Mouse (Mus musculus) bone marrow, adult 2 months (tissue): ENCODE measurements around the gene Dhx16. TPM values are rescaled to one million over a fixed set of nuclear protein-coding genes. Genes with fewer than 3 reads are reported as not detected.
"Not testable (repeated sequence)": the region's sequence is repeated elsewhere in the genome, so short reads cannot be mapped to it uniquely, and the experiment has no call there.

Experiments
- H3K27ac ChIP-seq: fragments of 200-500 bp; 2 replicates; pipeline ENCODE4 v1.5.1; 2012; ENCODE audit warnings: low read depth, mild to moderate bottlenecking, control low read depth, inconsistent platforms, low read length; ENCODE audit not compliant: control insufficient read depth, poor library complexity, insufficient read depth
- H3K4me1 ChIP-seq: fragments of 200-500 bp; 2 replicates; pipeline ENCODE4 v1.6.1; 2011; ENCODE audit warnings: low read length; ENCODE audit not compliant: control insufficient read depth, insufficient read depth
- H3K4me3 ChIP-seq: fragments of 200-500 bp; replicated peaks from 2 replicates; pipeline ENCODE3; 2011; ENCODE audit warnings: mild to moderate bottlenecking, low read depth, low read length, control low read depth; ENCODE audit not compliant: control insufficient read depth
- CTCF ChIP-seq: fragments of 200-500 bp; IDR thresholded peaks from 2 replicates; pipeline ENCODE4 v1.5.1; 2011; ENCODE audit warnings: low read length, control low read depth; ENCODE audit not compliant: control insufficient read depth, insufficient read depth
- POLR2A ChIP-seq: fragments of 200-500 bp; IDR thresholded peaks from 2 replicates; pipeline ENCODE4 v1.6.1; 2011; ENCODE audit warnings: low read depth, mild to moderate bottlenecking, control low read depth, low read length, borderline replicate concordance; ENCODE audit not compliant: control insufficient read depth
- WGBS: fragments of 180-500 bp; shearing (Covaris S2); methylation state at CpG from one replicate; pipeline ENCODE4 v1.1.7; 2018; 5-methylcytosine and 5-hydroxymethylcytosine counted together
- polyA plus RNA-seq: library from polyadenylated mRNA; stranded (reverse); fragments of >200 nt; gene quantifications from 2 replicates; pipeline ENCODE4 v1.2.4, GENCODE M21; 2011; ENCODE audit warnings: low replicate concordance; ENCODE audit not compliant: missing spikeins, insufficient read depth, insufficient read length

Dhx16 gene
- polyA plus RNA-seq, 1 experiment, result 234 TPM

DNA sequence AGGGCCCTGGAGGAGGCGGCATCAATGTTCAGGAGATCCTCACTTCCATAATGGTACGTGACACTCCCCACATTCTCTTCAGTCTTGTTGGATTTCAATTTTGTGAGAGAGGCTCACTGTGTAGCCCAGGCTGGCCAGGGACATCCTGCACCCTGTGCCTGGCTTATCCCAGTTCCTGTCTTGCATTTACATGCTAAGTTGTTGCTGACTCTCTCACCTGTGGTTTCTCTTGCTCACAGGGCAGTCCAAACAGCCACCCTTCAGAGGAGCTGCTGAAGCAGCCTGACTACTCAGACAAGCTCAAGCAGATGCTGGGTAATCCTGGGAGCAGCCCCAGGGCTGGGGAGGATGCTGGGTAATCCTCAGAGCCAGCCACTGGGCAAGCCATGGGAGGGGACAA, 49.9 kb downstream of the Dhx16 start:
- WGBS, result 98% methylated on average over 2 of the region's 2 CpGs
- TF ChIP-seq POLR2A, result no peak
- no peak for TF ChIP-seq CTCF
- no peaks in the 10 kb centered on the region; the same call in 1 of the 2 replicates for H3K4me1 ChIP-seq
- no peak overlapping the region for H3K4me3 ChIP-seq
- H3K27ac ChIP-seq, result no peak overlapping the region

DNA sequence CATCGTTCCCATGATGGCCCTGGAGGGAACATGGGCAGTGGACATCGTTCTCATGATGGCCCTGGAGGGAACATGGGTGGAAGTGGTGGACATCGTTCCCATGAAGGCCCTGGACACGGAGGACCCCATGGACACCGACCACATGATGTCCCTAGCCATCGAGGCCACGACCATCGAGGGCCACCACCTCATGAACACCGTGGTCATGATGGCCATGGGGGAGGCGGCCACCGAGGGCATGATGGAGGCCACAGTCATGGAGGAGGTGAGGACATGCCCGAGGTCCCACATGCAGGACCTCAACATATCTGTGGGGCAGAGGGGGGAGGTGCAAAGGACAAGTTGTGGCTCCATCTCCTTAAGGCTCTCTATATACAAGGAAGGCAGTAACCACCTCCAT, 51.0 kb downstream of the Dhx16 start:
- whole genome bisulfite sequencing, result 91% methylated on average over 12 of the region's 12 CpGs
- no peaks in the 10 kb centered on the region; the same call in 1 of the 2 replicates for H3K4me1 ChIP-seq
- TF ChIP-seq CTCF (no peak), POLR2A (no peak)
- no peak overlapping the region for H3K4me3 ChIP-seq
- H3K27ac ChIP-seq, result no peak overlapping the region

DNA sequence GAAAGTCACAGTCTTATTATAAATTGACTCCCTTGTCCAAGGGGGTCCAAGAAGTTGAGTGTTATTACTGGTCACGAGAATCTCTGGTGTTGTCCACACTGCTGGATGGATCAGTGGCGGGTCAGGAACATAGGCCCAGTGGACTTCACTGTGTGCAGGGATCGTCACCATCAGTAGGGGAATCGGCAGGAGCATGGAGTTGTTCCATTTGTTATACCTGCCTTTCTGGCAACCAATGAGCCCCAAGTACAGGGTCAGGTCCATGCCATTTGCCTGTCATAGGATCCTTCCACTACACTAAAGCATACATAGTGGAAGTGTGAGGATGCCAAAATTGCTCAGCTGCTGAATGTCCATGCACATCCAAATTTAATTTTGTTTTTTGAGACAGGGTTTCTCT, 53.0 kb downstream of the Dhx16 start:
- Histone ChIP-seq H3K27ac (no peak overlapping the region), H3K4me1 (no peaks in the 10 kb centered on the region), H3K4me3 (no peak overlapping the region)
- 87% methylated on average over 4 of the region's 4 CpGs for WGBS
- TF ChIP-seq POLR2A, result no peak
- TF ChIP-seq CTCF, result no peak

- 88% methylated on average over 14 of the region's 14 CpGs for WGBS
- not testable (repeated sequence) for H3K4me1 ChIP-seq, H3K27ac ChIP-seq, H3K4me3 ChIP-seq
Observed at GRCm38 (mm10) chr17:35935763-35936162, 56.1 kb downstream of the Dhx16 start.

DNA sequence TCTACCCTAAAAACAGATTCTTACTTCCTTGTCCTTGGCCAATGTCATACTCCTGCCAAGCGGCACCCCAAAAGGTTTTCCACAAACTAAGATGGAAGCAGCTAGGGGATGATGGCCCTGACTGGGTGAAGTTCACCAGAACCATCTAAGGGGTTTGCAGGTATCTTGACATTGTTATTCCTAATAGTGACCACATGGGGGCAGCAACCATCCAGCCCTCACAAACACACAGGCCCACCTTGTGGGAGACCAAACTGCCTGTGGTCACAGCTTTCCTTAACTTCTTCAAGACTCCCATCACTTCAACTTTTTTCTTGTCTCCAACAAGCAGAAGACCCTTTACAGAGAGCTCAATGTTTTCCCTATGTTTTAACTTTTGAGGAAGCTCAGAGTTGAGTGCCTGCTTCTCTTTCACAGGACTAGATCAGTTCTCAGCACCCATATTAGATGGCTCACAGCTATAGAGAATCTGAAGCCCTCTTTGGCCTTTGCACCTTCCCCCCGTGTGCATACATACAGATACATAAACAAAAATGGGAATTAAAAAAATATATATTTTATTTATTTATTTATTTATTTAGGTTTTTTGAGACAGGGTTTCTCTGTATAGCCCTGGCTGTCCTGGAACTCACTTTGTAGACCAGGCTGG, 58.2 kb downstream of the Dhx16 start:
- WGBS, result 28% methylated on average over 2 of the region's 2 CpGs
- H3K4me1 ChIP-seq, result no peaks in the 10 kb centered on the region
- H3K4me3 ChIP-seq, result no peak overlapping the region
- no peak overlapping the region for H3K27ac ChIP-seq
- TF ChIP-seq CTCF, result peak; percentile 87
- TF ChIP-seq POLR2A, result no peak

GRCm38 (mm10) chr17:35939108-35939507, 59.5 kb downstream of the Dhx16 start:
- WGBS, result 79% methylated on average over 2 of the region's 2 CpGs
- no peak overlapping the region for H3K27ac ChIP-seq
- no peak for TF ChIP-seq CTCF
- TF ChIP-seq POLR2A, result no peak
- H3K4me1 ChIP-seq, result no peaks in the 10 kb centered on the region
- H3K4me3 ChIP-seq, result no peak overlapping the region

DNA sequence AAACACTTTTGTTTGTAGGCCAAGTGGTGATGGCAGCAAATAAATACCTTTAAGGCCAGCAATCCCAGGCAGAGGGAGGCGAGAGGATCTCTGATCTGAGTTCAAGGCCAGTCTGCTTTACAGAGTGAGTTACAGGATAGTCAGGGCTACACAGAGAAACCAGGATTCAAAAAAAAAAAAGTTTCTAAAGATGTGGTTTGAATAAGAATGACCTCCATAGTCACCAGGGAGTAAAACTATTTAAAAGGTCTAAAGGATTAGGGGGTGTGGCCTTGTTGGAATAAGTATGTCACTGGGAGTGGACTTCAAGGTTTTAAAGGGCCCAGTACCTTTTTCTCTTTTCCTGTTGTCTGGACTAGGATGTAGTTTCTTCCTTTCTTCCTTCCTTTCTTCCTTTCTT, 60.3 kb downstream of the Dhx16 start:
- Histone ChIP-seq H3K4me1 (no peaks in the 10 kb centered on the region), H3K4me3 (no peak overlapping the region), H3K27ac (no peak overlapping the region)
- WGBS, result 79% methylated on average over 1 of the region's 1 CpGs
- TF ChIP-seq POLR2A, result no peak

Other genes starting within 250 kb of the Dhx16 start
- gene Mucl3, start 236.1 kb upstream of the Dhx16 start, polyA plus RNA-seq, result not detected in 2 replicates
- 13.1 and 25.0 TPM in 2 replicates for gene Vars2, start 212.2 kb upstream of the Dhx16 start, polyA plus RNA-seq
- gene Gtf2h4, start 206.1 kb upstream of the Dhx16 start, polyA plus RNA-seq, result 12.5 and 21.1 TPM in 2 replicates
- gene Ddr1, start 175.2 kb upstream of the Dhx16 start, polyA plus RNA-seq, result 2.4 and 6.0 TPM in 2 replicates
- gene Ier3, start 58.1 kb upstream of the Dhx16 start, polyA plus RNA-seq, result 8.7 and 17.1 TPM in 2 replicates
- 41.7 and 90.0 TPM in 2 replicates for gene Flot1, start 56.6 kb upstream of the Dhx16 start, polyA plus RNA-seq
- gene Tubb5, start 41.5 kb upstream of the Dhx16 start, polyA plus RNA-seq, result 380 and 447 TPM in 2 replicates
- gene Mdc1, start 38.3 kb upstream of the Dhx16 start, polyA plus RNA-seq, result 17.2 and 24.2 TPM in 2 replicates
- 16.0 and 22.4 TPM in 2 replicates for gene Nrm, start 18.5 kb upstream of the Dhx16 start, polyA plus RNA-seq
- 35.8 and 78.4 TPM in 2 replicates for gene Ppp1r18, start 14.2 kb upstream of the Dhx16 start, polyA plus RNA-seq
- gene 2310061I04Rik, start 17.6 kb downstream of the Dhx16 start, polyA plus RNA-seq, result 28.5 and 52.0 TPM in 2 replicates
- gene Atat1, start 30.3 kb downstream of the Dhx16 start, polyA plus RNA-seq, result 11.7 and 19.9 TPM in 2 replicates
- gene Mrps18b, start 36.6 kb downstream of the Dhx16 start, polyA plus RNA-seq, result 43.2 and 65.2 TPM in 2 replicates
- 24.4 and 48.0 TPM in 2 replicates for gene Ppp1r10, start 36.6 kb downstream of the Dhx16 start, polyA plus RNA-seq
- gene Abcf1, start 89.9 kb downstream of the Dhx16 start, polyA plus RNA-seq, result 77.2 and 120 TPM in 2 replicates
- gene Gnl1, start 100.0 kb downstream of the Dhx16 start, polyA plus RNA-seq, result 28.0 and 29.9 TPM in 2 replicates
- 23.0 and 34.5 TPM in 2 replicates for gene Prr3, start 100.4 kb downstream of the Dhx16 start, polyA plus RNA-seq
- 48.0 and 67.4 TPM in 2 replicates for gene H2-T24, start 140.7 kb downstream of the Dhx16 start, polyA plus RNA-seq
- gene H2-T23, start 153.0 kb downstream of the Dhx16 start, polyA plus RNA-seq, result 60.1 and 94.6 TPM in 2 replicates
- gene H2-T22, start 162.9 kb downstream of the Dhx16 start, polyA plus RNA-seq, result 23.5 and 45.8 TPM in 2 replicates
- not detected in 2 replicates for gene Gm6034, start 163.1 kb downstream of the Dhx16 start, polyA plus RNA-seq
- not detected in 2 replicates for gene Gm11127, start 178.6 kb downstream of the Dhx16 start, polyA plus RNA-seq
- 1.2 TPM in 1 of 2 replicates, not detected in the other for gene Gm19684, start 241.9 kb downstream of the Dhx16 start, polyA plus RNA-seq
- gene Gm7030, start 249.6 kb downstream of the Dhx16 start, polyA plus RNA-seq, result not detected in 2 replicates